Mouse (Mus musculus) small intestine, adult 2 months (tissue): Measurements from ENCODE around the gene Dnajc11. TPM values are rescaled to one million over a fixed set of nuclear protein-coding genes. Genes with fewer than 3 reads are reported as not detected.
A peak's percentile ranks its signal among the peaks of the same experiment; 100 is the strongest.

ENCODE experiments used
- H3K27ac ChIP-seq: fragments of 200-500 bp; 2 replicates; pipeline ENCODE4 v1.5.1; 2012; ENCODE audit warnings: low read depth, low read length, control low read depth, inconsistent platforms; ENCODE audit not compliant: insufficient read depth
- H3K27me3 ChIP-seq: fragments of 200-500 bp; 2 replicates; pipeline ENCODE4 v1.6.1; 2012; ENCODE audit warnings: mild to moderate bottlenecking, moderate library complexity, low read length, inconsistent platforms; ENCODE audit not compliant: control insufficient read depth, insufficient read depth
- H3K36me3 ChIP-seq: fragments of 200-500 bp; 2 replicates; pipeline ENCODE4 v1.6.1; 2012; ENCODE audit warnings: mild to moderate bottlenecking, low read length, control low read depth, inconsistent platforms; ENCODE audit not compliant: control insufficient read depth, insufficient read depth
- H3K4me1 ChIP-seq: fragments of 200-500 bp; 2 replicates; pipeline ENCODE4 v1.6.1; 2012; ENCODE audit warnings: low read length, inconsistent platforms, mixed read lengths; ENCODE audit not compliant: control insufficient read depth, insufficient read depth, insufficient read length
- H3K4me3 ChIP-seq: fragments of 200-500 bp; 2 replicates; pipeline ENCODE4 v1.5.1; 2012; ENCODE audit warnings: low read depth, mild to moderate bottlenecking, control low read depth, inconsistent platforms, low read length, moderate library complexity
- CTCF ChIP-seq: fragments of 200-500 bp; IDR thresholded peaks from 2 replicates; pipeline ENCODE4 v1.5.1; 2012; ENCODE audit warnings: low read depth, mild to moderate bottlenecking, control low read depth, inconsistent platforms, low read length, moderate library complexity, mixed read lengths; ENCODE audit not compliant: insufficient replicate concordance, insufficient read length; ENCODE audit errors: extremely low read depth
- POLR2A ChIP-seq: fragments of 200-500 bp; IDR thresholded peaks from 2 replicates; pipeline ENCODE4 v1.6.1; 2012; ENCODE audit warnings: low read depth, mild to moderate bottlenecking, control low read depth, inconsistent platforms, low read length, moderate library complexity
- WGBS: fragments of 180-500 bp; shearing (Covaris S2); methylation state at CpG from one replicate; pipeline ENCODE4 v1.1.7; 2018; 5-methylcytosine and 5-hydroxymethylcytosine counted together
- polyA plus RNA-seq: library from polyadenylated mRNA; depleted of rRNA; stranded (reverse); fragments of >200 nt; gene quantifications from 2 replicates; pipeline ENCODE4 v1.2.3, GENCODE M21; 2012

Dnajc11 gene
- polyA plus RNA-seq, 1 experiment = 32.0 TPM

DNA sequence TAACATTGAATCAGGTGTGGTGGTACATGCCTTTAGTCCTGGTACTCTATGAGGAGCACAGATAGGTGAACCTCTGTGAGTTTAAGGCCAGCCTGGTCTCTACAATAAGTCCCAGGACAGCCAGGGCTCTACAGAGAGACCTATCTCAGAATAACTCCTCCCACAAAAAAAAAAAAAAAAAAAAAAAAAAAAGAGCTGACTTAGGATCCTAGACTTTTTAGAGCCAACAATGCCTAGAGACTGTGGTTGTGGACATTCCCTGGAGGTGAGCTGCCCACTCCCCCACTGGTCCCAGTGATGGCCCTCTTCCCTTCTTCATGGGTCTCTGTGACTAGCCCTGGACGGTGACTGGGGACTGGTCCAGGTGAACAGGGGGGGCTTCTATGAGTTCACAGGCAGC, 22.3 kb downstream of the Dnajc11 start:
- TF ChIP-seq POLR2A (no peak), CTCF (no peak)
- Histone ChIP-seq H3K27me3 (no peaks in the 10 kb centered on the region), H3K4me1 (no peaks in the 10 kb centered on the region), H3K4me3 (no peak overlapping the region), H3K36me3 (peaks cover 55% of the 10 kb centered on the region), H3K27ac (no peak overlapping the region)
- 83% methylated on average over 1 of the region's 1 CpGs for WGBS

GRCm38 (mm10) chr4:151957584-151958315, 24.3 kb downstream of the Dnajc11 start:
- WGBS = 83% methylated on average over 9 of the region's 9 CpGs
- peaks cover 51% of the 10 kb centered on the region for H3K36me3 ChIP-seq
- H3K27me3 ChIP-seq = no peaks in the 10 kb centered on the region
- no peak overlapping the region for H3K27ac ChIP-seq
- TF ChIP-seq POLR2A (no peak), CTCF (no peak)
- H3K4me1 ChIP-seq = no peaks in the 10 kb centered on the region
- no peak overlapping the region for H3K4me3 ChIP-seq

DNA sequence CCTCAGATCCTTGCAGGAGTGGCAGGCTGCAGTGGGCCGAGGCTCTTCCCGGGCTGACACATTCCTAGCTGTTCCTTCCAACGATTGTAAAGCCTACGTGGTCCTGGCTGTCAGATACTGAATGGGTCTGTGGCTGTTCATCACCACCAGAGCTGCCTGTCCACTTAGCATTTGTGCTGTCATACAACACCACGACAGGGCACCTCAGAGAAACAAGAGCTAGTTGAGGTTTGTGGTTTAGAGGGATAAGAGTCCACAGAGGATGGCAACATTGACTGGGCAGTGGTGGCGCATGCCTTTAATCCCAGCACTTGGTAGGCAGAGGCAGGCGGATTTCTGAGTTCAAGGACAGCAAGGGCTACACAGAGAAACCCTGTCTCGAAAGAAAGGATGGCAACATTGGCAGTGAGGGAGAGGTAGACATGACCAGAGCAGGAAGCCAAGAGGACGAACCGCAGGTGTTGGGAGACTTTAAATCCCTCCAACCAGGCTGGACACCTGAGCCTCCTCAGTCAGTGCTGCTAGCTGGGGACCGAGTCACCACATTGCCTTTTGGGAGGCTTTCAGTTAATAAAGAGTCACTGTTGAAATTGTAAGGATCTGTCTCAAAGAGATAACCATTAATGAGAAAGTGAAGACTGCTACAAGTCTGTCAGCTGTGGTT, 26.5 kb downstream of the Dnajc11 start:
- Histone ChIP-seq H3K27ac (no peak overlapping the region), H3K4me1 (no peaks in the 10 kb centered on the region), H3K36me3 (peaks cover 49% of the 10 kb centered on the region), H3K4me3 (no peak overlapping the region), H3K27me3 (no peaks in the 10 kb centered on the region)
- 82% methylated on average over 11 of the region's 11 CpGs for WGBS
- TF ChIP-seq POLR2A = no peak
- no peak for TF ChIP-seq CTCF

DNA sequence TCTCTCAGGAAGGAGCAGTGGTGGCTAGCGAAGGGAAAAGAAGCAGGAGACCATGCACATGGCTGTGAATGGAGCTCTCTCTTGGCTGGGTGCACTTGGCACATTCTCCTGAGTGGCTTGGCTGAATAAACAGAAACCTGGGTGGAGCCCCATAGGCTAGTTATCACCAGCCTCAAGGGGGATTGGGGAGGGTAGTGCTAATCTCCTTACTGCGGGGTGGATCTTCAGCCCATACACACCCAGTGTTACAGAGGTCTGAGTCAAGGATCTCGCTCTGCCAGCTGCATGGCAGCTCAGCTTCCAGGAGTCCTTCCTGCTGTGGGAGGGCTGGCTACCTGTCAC, 27.0 kb downstream of the Dnajc11 start:
- no peak overlapping the region for H3K4me3 ChIP-seq
- no peaks in the 10 kb centered on the region for H3K27me3 ChIP-seq
- TF ChIP-seq POLR2A = no peak
- no peak for TF ChIP-seq CTCF
- H3K27ac ChIP-seq = no peak overlapping the region
- H3K36me3 ChIP-seq = peaks cover 49% of the 10 kb centered on the region
- 35% methylated on average over 3 of the region's 3 CpGs for WGBS
- no peaks in the 10 kb centered on the region for H3K4me1 ChIP-seq

- TF ChIP-seq CTCF (no peak), POLR2A (no peak)
- H3K4me3 ChIP-seq = no peak overlapping the region
- H3K4me1 ChIP-seq = no peaks in the 10 kb centered on the region
- H3K27me3 ChIP-seq = no peaks in the 10 kb centered on the region
- H3K27ac ChIP-seq = no peak overlapping the region
- H3K36me3 ChIP-seq = peaks cover 44% of the 10 kb centered on the region
- WGBS = 83% methylated on average over 3 of the region's 3 CpGs
These were observed 29.3 kb downstream of the Dnajc11 start for GRCm38 (mm10) chr4:151962817-151963216.

GRCm38 (mm10) chr4:151968204-151968921, 34.9 kb downstream of the Dnajc11 start:
- 91% methylated on average over 26 of the region's 26 CpGs for WGBS
- Histone ChIP-seq H3K4me3 (no peak overlapping the region), H3K36me3 (peaks cover 47% of the 10 kb centered on the region), H3K27ac (no peak overlapping the region), H3K27me3 (no peaks in the 10 kb centered on the region), H3K4me1 (no peaks in the 10 kb centered on the region)
- TF ChIP-seq CTCF = no peak
- no peak for TF ChIP-seq POLR2A

DNA sequence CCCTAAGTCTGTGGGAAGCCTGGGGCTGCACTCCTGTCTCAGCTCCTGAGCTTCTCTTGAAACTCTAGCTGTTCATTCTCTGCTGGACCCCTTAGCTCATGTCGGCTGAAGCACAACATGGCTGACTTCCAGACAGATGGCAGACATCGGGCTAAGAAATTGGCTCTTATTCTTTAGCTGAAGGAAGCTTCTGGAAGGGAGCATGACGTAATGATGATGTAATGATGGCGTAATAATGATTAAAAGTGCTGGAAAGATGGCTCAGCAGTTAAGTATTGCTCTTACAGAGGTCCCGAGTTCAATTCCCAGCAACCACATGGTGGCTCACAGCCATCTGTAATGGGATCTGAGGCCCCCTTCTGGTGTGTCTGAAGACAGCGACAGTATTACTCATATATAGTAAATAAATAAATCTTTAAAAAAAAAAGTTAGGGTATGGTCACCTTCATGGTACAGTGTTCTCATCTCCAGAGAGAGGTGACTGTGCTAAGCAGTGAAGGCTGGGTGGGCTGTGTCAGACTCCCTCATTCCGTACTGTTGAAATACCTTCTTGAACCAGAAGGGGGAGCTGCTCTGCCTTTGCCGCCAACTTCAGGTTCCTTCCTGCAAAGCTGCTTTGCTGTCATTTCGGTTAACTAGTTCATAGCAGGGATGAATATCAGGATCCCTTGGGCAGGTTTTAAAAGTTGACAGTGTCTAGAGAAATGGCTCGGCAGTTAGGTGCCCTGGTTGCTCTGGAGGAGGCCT, 38.9 kb downstream of the Dnajc11 start:
- WGBS = 76% methylated on average over 10 of the region's 10 CpGs

More for the DNA sequence above, 38.9 kb downstream of the Dnajc11 start:
- TF ChIP-seq POLR2A (no peak), CTCF (peak; percentile 55; the same call in 1 of the 2 replicates)
- H3K27me3 ChIP-seq = no peaks in the 10 kb centered on the region
- H3K27ac ChIP-seq = no peak overlapping the region
- no peak overlapping the region for H3K4me3 ChIP-seq
- H3K4me1 ChIP-seq = no peaks in the 10 kb centered on the region
- peaks cover 49% of the 10 kb centered on the region for H3K36me3 ChIP-seq
